Mouse (Mus musculus): ENCODE results near the gene Kcnc4.
A peak's percentile ranks its signal among the peaks of the same experiment; 100 is the strongest.

The Kcnc4 gene

GRCm38 (mm10) chr3:107458528-107459195 is 690 bp downstream of the Kcnc4 start:
- peak; percentile 72 for DNase-seq (ENCODE audit: low read depth, low spot score)

GRCm38 (mm10) chr3:107458104-107458503 is 1.2 kb downstream of the Kcnc4 start:
- DNase-seq (ENCODE audit: low read depth, low spot score) = no peak

GRCm38 (mm10) chr3:107454280-107454679 is 5.1 kb downstream of the Kcnc4 start:
- DNase-seq (ENCODE audit: low read depth, low spot score) = no peak

GRCm38 (mm10) chr3:107446822-107447221 is 12.5 kb downstream of the Kcnc4 start:
- DNase-seq (ENCODE audit: low read depth, low spot score) = no peak

- DNase-seq (ENCODE audit: low read depth, low spot score) = no peak
These were observed 15.5 kb downstream of the Kcnc4 start for GRCm38 (mm10) chr3:107443866-107444265.

GRCm38 (mm10) chr3:107442191-107442590 is 17.2 kb downstream of the Kcnc4 start:
- DNase-seq (ENCODE audit: low read depth, low spot score) = no peak

GRCm38 (mm10) chr3:107441306-107441705 is 18.0 kb downstream of the Kcnc4 start:
- no peak for DNase-seq (ENCODE audit: low read depth, low spot score)

- DNase-seq (ENCODE audit: low read depth, low spot score) = peak; percentile 10
These were observed 20.1 kb downstream of the Kcnc4 start for GRCm38 (mm10) chr3:107439280-107439679.

- no peak for DNase-seq (ENCODE audit: low read depth, low spot score)
These were observed 21.7 kb downstream of the Kcnc4 start for GRCm38 (mm10) chr3:107437666-107438065.

GRCm38 (mm10) chr3:107436434-107436833 is 22.9 kb downstream of the Kcnc4 start:
- no peak for DNase-seq (ENCODE audit: low read depth, low spot score)

GRCm38 (mm10) chr3:107433614-107434013 is 25.7 kb downstream of the Kcnc4 start:
- DNase-seq (ENCODE audit: low read depth, low spot score) = no peak

GRCm38 (mm10) chr3:107431268-107431667 is 28.1 kb downstream of the Kcnc4 start:
- no peak for DNase-seq (ENCODE audit: low read depth, low spot score)

- DNase-seq (ENCODE audit: low read depth, low spot score) = no peak
These were observed 34.9 kb downstream of the Kcnc4 start for GRCm38 (mm10) chr3:107424258-107425041.

GRCm38 (mm10) chr3:107420156-107420555 is 39.2 kb downstream of the Kcnc4 start:
- no peak for DNase-seq (ENCODE audit: low read depth, low spot score)

GRCm38 (mm10) chr3:107417287-107417644 is 42.1 kb downstream of the Kcnc4 start:
- no peak for DNase-seq (ENCODE audit: low read depth, low spot score)

GRCm38 (mm10) chr3:107416541-107417286 is 42.6 kb downstream of the Kcnc4 start:
- DNase-seq (ENCODE audit: low read depth, low spot score) = no peak

GRCm38 (mm10) chr3:107413093-107413492 is 46.3 kb downstream of the Kcnc4 start:
- no peak for DNase-seq (ENCODE audit: low read depth, low spot score)

GRCm38 (mm10) chr3:107412509-107412908 is 46.8 kb downstream of the Kcnc4 start:
- DNase-seq (ENCODE audit: low read depth, low spot score) = no peak

- DNase-seq (ENCODE audit: low read depth, low spot score) = no peak
These were observed 47.7 kb downstream of the Kcnc4 start for GRCm38 (mm10) chr3:107411669-107412068.

- DNase-seq (ENCODE audit: low read depth, low spot score) = no peak
These were observed 58.0 kb downstream of the Kcnc4 start for GRCm38 (mm10) chr3:107401401-107401800.

- DNase-seq (ENCODE audit: low read depth, low spot score) = no peak
These were observed 59.2 kb downstream of the Kcnc4 start for GRCm38 (mm10) chr3:107399991-107400640.

GRCm38 (mm10) chr3:107391198-107391597 is 68.2 kb downstream of the Kcnc4 start:
- no peak for DNase-seq (ENCODE audit: low read depth, low spot score)
